Mouse (Mus musculus) hindbrain, embryonic 12.5 days (tissue): ENCODE data around the gene Actn3. TPM values are rescaled to one million over a fixed set of nuclear protein-coding genes. Genes with fewer than 3 reads are reported as not detected.

Experiments used
- ATAC-seq: fragments of 200-750 bp; cut with Nextera tagmentation; 2 replicates; pipeline ENCODE4 v1.8.0; 2017; ENCODE audit warnings: moderate TSS enrichment; ENCODE audit not compliant: low FRiP score
- H3K27ac ChIP-seq: fragments of 300-500 bp; sonication (generic); 2 replicates; pipeline ENCODE4 v1.5.1; 2016; ENCODE audit warnings: mild to moderate bottlenecking
- H3K27me3 ChIP-seq: fragments of 300-500 bp; sonication (generic); 2 replicates; pipeline ENCODE4 v1.6.1; 2016; ENCODE audit warnings: mild to moderate bottlenecking
- H3K36me3 ChIP-seq: fragments of 300-500 bp; sonication (generic); 2 replicates; pipeline ENCODE4 v1.6.1; 2016; ENCODE audit warnings: mild to moderate bottlenecking
- H3K4me1 ChIP-seq: fragments of 300-500 bp; sonication (generic); 2 replicates; pipeline ENCODE4 v1.6.1; 2016
- H3K4me2 ChIP-seq: fragments of 300-500 bp; sonication (generic); replicated peaks from 2 replicates; pipeline ENCODE4 v1.6.1; 2016; ENCODE audit warnings: mild to moderate bottlenecking
- H3K4me3 ChIP-seq: fragments of 300-500 bp; sonication (generic); 2 replicates; pipeline ENCODE4 v1.5.1; 2016; ENCODE audit warnings: mild to moderate bottlenecking
- H3K9ac ChIP-seq: fragments of 300-500 bp; sonication (generic); 2 replicates; pipeline ENCODE4 v1.6.1; 2016; ENCODE audit warnings: mild to moderate bottlenecking, moderate library complexity
- H3K9me3 ChIP-seq: fragments of 300-500 bp; sonication (generic); replicated peaks from 2 replicates; pipeline ENCODE4 v1.6.1; 2016; ENCODE audit warnings: mild to moderate bottlenecking
- WGBS: fragments of 180-500 bp; shearing (Covaris S2); methylation state at CpG from one replicate; pipeline ENCODE4 v1.1.7; 2016; 5-methylcytosine and 5-hydroxymethylcytosine counted together
- polyA plus RNA-seq: library from polyadenylated mRNA; unstranded; fragments of >200 nt; fragmentation: Nextera tagmentation; extraction: Ambion mirVana; gene quantifications from 2 replicates; pipeline ENCODE4 v1.2.1, GENCODE M21; 2016

Actn3 gene
- polyA plus RNA-seq, 1 experiment from 2014 or later: 2.6 TPM

DNA sequence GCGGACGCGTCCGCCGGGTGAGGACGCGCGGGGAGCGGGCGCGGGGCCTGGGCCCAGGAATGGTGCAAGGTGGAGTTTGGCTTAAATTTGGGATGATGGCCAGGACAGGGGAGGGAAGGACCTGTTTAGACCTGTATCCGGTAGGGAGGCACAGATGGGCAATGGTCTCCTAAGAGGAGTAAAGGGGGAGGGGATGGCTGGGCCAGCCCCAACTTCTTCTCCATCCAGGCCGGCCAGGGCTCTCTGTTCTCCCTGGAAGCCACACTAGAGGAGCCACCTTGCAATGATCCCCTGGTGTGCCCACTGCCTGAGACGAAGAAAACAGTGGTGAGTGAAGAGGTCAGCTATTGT is 22.3 kb downstream of the Actn3 start:
- Histone ChIP-seq H3K27ac (peak overlapping the region; percentile 31; the same call in 1 of the 2 replicates), H3K36me3 (peaks cover 9% of the 10 kb centered on the region), H3K4me3 (peak overlapping the region; percentile 57), H3K4me1 (peaks cover 14% of the 10 kb centered on the region), H3K9me3 (no peaks in the 10 kb centered on the region), H3K9ac (peak overlapping the region; percentile 67), H3K4me2 (peak overlapping the region; percentile 91), H3K27me3 (peaks cover 3% of the 10 kb centered on the region; the same call in 1 of the 2 replicates)
- WGBS: 0% methylated on average over 14 of the region's 14 CpGs
- ATAC-seq: no peak; the same call in 1 of the 2 replicates

DNA sequence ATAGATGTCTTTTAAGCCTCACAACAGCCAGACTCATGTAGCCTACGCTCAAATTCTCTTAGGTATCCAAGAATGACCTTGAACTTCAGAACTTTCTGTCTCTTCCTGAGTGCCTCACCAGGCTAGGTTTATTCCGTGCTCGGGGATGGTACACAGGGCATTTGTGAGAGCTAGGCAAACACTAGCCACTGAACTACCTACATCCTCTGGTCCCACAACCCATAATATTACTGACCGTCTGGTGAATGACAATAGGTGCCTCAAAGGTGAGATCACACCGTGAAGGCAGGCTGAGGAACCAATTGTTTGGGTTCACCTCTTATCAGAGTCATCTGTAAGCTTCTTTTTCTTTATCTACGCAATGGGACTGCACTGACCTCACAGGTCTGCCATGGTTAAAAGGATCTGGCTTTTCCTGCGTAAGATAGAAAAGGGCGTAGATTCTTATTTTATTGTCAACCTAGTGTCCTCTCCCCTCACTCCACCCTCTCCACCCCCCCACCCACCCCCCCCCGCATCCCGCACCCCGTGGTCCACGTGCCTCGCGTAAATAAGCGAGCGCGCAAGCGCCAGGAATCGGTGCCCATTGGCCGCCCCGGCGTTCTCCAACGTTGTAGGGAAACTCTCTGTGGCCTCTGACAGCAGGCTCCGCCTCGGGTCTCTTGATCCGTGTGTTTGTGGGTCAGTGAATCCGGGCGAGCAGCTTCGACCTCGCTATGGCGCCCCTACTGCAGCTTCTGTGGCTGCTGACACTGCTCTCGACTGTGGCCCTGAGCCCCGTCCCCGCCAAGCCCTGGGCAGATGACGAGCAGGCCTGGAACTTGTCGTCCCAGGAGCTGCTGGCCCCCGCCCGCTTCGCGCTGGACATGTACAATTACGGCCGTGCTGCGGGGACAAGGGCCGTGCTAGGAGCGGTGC is 22.9 kb downstream of the Actn3 start, which contains the start of gene Ctsf:
Gene Ctsf, plus strand, starts transcription at position 579 of the 918 bp plus-strand sequence.
- peak; percentile 91 for ATAC-seq
- Histone ChIP-seq H3K27ac (peak within 1 kb of the TSS; percentile 31; the same call in 1 of the 2 replicates), H3K27me3 (peaks cover 5% of the 10 kb centered on the region; the same call in 1 of the 2 replicates), H3K4me2 (peak within 1 kb of the TSS; percentile 91), H3K4me1 (peaks cover 14% of the 10 kb centered on the region), H3K36me3 (0 out of 2 replicates have a peak, but pooled peaks cover 4% of the 10 kb centered on the region), H3K4me3 (peak within 1 kb of the TSS; percentile 57), H3K9ac (peak within 1 kb of the TSS; percentile 67), H3K9me3 (no peaks in the 10 kb centered on the region)
- WGBS: 5% methylated on average over 45 of the region's 45 CpGs

DNA sequence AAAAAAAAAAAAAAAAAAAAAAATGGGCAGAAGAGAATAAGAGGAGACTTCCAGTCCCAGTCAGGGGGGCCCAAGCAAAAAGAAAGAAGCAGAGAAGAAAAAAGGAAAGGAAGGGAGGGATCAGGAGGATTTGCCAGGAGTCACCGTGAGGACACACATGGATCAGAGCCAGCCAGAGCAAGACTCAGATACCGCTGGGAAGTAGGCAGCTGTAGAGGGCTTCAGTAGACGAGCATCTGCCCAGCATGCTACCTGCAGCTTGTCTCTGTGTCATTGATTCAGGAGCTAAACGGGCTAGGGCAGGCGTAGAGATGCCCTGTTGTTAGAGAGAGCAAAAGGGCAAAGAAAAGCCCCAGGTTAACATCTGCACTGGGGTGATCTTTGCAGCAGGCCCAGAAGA is 27.4 kb downstream of the Actn3 start:
- H3K4me2 ChIP-seq: no peak overlapping the region
- no peaks in the 10 kb centered on the region for H3K9me3 ChIP-seq
- no peak overlapping the region for H3K9ac ChIP-seq
- WGBS: 41% methylated on average over 5 of the region's 5 CpGs
- H3K27ac ChIP-seq: no peak overlapping the region
- no peak for ATAC-seq
- peaks cover 5% of the 10 kb centered on the region; the same call in 1 of the 2 replicates for H3K27me3 ChIP-seq
- no peaks in the 10 kb centered on the region for H3K36me3 ChIP-seq
- no peak overlapping the region for H3K4me3 ChIP-seq
- peaks cover 4% of the 10 kb centered on the region; the same call in 1 of the 2 replicates for H3K4me1 ChIP-seq

DNA sequence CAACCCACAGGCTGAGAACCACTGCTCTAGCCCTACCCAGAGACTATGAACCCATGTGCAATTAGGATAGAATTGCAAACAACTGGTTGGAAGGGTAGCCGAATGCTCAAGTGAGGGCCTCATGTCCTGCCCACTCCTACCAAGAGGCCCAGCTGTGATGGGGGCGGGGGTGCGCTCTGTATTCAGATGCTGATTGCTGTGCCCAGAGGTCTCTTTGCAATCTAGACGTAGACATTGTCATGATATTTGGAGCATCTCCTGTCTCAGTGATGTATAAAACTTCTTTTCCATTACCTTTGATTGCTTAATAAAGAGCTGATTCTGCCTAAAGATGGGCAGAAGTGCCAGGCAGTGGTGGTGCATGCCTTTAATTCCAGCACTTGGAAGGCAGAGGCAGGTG is 27.9 kb downstream of the Actn3 start:
- no peak overlapping the region for H3K9ac ChIP-seq
- 61% methylated on average over 4 of the region's 4 CpGs for WGBS
- H3K4me3 ChIP-seq: no peak overlapping the region
- no peaks in the 10 kb centered on the region for H3K36me3 ChIP-seq
- no peaks in the 10 kb centered on the region for H3K9me3 ChIP-seq
- peaks cover 4% of the 10 kb centered on the region; the same call in 1 of the 2 replicates for H3K4me1 ChIP-seq
- H3K4me2 ChIP-seq: no peak overlapping the region
- peaks cover 5% of the 10 kb centered on the region; the same call in 1 of the 2 replicates for H3K27me3 ChIP-seq
- ATAC-seq: no peak
- no peak overlapping the region for H3K27ac ChIP-seq

DNA sequence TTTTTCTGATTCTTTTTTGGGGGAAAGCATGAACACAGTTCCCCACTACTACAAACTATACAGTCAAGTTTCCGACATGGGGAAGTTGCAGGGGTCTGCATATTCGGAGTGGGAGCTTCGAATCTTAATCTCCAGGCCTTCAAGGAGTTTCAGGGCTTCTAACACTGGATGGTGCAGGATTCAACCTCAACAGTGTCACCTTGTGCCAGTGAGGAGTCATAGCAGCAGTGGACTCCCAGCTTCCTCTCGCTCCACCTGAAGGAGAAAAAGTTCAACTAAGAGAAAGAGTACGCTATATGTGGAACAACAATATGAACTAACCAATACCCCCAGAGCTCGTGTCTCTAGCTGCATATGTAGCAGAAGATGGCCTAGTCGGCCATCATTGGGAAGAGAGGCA is 30.2 kb downstream of the Actn3 start:
- 42% methylated on average over 7 of the region's 7 CpGs for WGBS
- Histone ChIP-seq H3K4me3 (no peak overlapping the region), H3K36me3 (no peaks in the 10 kb centered on the region), H3K4me1 (no peaks in the 10 kb centered on the region), H3K9ac (no peak overlapping the region), H3K27ac (no peak overlapping the region), H3K9me3 (no peaks in the 10 kb centered on the region), H3K27me3 (peaks cover 5% of the 10 kb centered on the region; the same call in 1 of the 2 replicates), H3K4me2 (no peak overlapping the region)
- no peak for ATAC-seq

DNA sequence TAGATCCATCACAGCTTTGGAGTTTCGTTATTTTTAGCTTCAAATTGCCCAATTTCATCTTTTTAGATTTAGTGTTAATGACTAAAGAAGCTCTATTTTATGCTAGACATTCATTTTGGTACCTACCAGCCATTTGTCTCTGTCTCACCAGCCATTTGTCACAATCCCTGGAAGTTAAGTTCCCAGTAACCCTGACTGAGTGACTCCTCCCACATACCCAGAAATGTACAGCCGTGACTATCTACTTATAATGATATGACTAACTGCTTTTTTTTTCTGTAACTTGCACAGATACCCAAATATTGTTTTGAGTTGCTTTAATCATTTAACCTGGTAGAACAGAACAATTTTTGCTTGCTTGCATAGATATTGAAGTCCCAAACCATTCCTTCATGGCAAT is 31.9 kb downstream of the Actn3 start:
- ATAC-seq: no peak
- H3K9me3 ChIP-seq: no peaks in the 10 kb centered on the region
- H3K9ac ChIP-seq: no peak overlapping the region
- no peak overlapping the region for H3K4me2 ChIP-seq
- H3K27me3 ChIP-seq: peaks cover 19% of the 10 kb centered on the region
- H3K4me3 ChIP-seq: no peak overlapping the region
- H3K36me3 ChIP-seq: no peaks in the 10 kb centered on the region
- no peaks in the 10 kb centered on the region for H3K4me1 ChIP-seq
- no peak overlapping the region for H3K27ac ChIP-seq
- WGBS: 72% methylated on average over 2 of the region's 2 CpGs

DNA sequence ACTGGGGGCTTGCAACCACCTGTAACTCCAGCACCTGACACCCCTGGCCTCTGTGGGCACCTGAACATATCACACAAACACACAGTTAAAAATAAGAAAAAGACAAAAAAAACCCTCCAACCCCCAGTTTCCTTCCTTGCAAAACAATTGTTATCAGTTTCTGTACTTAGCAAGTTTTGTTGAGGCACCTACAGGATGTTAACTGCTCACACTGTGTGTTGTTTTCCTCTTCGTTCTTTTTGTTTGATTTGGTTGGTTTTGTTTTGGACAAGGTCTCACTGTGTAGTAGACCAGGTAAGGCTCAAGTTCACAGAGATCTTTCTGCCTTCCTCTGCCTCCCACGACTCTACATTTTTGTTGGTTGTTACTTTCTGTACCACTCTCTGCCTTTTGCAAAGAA is 35.1 kb downstream of the Actn3 start:
- Histone ChIP-seq H3K4me3 (no peak overlapping the region), H3K9me3 (no peaks in the 10 kb centered on the region), H3K27ac (no peak overlapping the region), H3K9ac (no peak overlapping the region), H3K4me2 (no peak overlapping the region), H3K27me3 (peaks cover 28% of the 10 kb centered on the region), H3K4me1 (peaks cover 17% of the 10 kb centered on the region), H3K36me3 (no peaks in the 10 kb centered on the region)
- ATAC-seq: no peak
- WGBS: 66% methylated on average over 2 of the region's 2 CpGs

DNA sequence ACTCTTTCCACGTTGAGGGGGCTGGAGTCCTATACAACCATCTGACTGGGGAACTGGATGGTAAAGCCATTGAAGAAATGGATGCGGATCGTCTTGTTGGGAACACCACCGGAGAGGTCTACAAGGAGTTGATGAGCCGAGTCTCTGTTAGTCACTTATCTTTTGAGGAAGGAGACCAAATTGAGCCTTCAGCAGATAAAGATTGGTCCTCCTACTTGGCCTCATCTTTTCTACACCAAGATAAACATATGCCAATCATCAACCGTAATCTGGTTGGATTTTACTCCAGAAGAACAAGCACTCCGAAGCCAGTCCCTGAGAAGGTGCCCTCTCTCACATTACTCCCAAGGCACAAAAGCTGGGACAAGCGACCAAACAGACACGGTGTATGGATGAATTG is 36.9 kb downstream of the Actn3 start:
- peaks cover 28% of the 10 kb centered on the region for H3K27me3 ChIP-seq
- H3K9ac ChIP-seq: no peak overlapping the region
- 84% methylated on average over 9 of the region's 9 CpGs for WGBS
- no peak overlapping the region for H3K27ac ChIP-seq
- no peaks in the 10 kb centered on the region for H3K36me3 ChIP-seq
- no peak for ATAC-seq
- no peak overlapping the region for H3K4me3 ChIP-seq
- peaks cover 17% of the 10 kb centered on the region for H3K4me1 ChIP-seq
- H3K9me3 ChIP-seq: no peaks in the 10 kb centered on the region
- H3K4me2 ChIP-seq: no peak overlapping the region

DNA sequence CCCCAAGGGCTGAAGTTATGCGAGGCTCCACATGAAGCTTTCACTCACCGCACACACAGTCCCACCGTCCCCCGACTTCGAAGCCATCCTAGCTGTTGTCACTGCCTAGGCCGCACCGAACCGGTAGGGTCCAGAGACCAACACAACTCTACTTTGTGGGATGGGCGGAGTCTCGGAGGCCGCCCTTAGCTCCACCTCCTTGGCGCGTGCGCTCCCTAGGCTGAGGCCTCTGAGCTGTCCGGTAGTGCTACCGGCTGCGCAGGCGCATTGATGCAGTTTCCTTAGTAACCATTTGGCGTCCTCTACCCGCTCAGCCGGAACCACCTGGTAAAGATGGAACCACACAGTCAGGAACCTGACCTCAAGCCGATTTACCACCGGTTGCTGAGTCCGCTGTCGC is 38.6 kb downstream of the Actn3 start, which contains the start of the genes Ccs and Ccdc87:
Gene Ccs, minus strand, starts transcription at position 184 of the 400 bp plus-strand sequence.
Gene Ccdc87, plus strand, starts transcription at position 218 of the 400 bp plus-strand sequence.
- Histone ChIP-seq H3K36me3 (peaks cover under 1% of the 10 kb centered on the region; the same call in 1 of the 2 replicates), H3K27me3 (peaks cover 28% of the 10 kb centered on the region), H3K4me3 (peak within 1 kb of the TSS; percentile 59), H3K27ac (no peak within 1 kb of the TSS), H3K4me1 (peaks cover 17% of the 10 kb centered on the region), H3K9me3 (no peaks in the 10 kb centered on the region), H3K4me2 (peak within 1 kb of the TSS; percentile 95), H3K9ac (peak within 1 kb of the TSS; percentile 72)
- under 1% methylated on average over 25 of the region's 25 CpGs for WGBS
- ATAC-seq: peak; percentile 96

DNA sequence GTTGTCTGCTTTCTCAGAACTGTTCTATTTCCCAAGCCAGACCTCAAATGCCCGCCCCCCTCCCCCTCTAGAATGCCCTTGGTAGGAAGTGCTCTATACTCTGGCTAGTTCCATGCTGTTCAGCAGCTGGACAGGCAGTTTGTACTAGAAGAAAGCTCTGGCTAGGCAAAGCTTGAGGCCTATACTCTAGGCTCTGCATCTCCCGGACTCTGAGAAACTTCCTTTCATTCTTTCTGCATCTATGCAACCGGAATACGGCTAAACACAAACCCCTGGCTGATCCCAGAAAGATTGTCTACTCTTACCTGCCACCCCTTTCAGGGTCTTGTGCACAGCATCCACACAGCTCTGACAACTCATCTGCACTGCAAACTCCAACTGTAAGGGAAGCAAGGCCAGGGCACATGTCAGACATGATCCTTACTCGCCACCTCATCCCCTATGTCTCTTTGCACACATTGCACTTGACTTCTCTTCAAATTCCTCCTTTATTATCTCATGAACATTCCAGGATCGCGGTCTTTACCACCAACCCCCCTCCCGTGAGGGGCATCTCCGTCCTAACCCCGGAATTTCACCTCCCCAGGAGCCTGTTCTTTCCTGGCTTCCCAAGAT is 39.1 kb downstream of the Actn3 start:
- H3K36me3 ChIP-seq: peaks cover 4% of the 10 kb centered on the region; the same call in 1 of the 2 replicates
- H3K4me2 ChIP-seq: peak overlapping the region; percentile 95
- H3K27me3 ChIP-seq: peaks cover 28% of the 10 kb centered on the region
- H3K4me3 ChIP-seq: peak overlapping the region; percentile 59
- peak; percentile 47 for ATAC-seq
- 34% methylated on average over 10 of the region's 10 CpGs for WGBS
- H3K4me1 ChIP-seq: peaks cover 17% of the 10 kb centered on the region
- no peaks in the 10 kb centered on the region for H3K9me3 ChIP-seq
- peak overlapping the region; percentile 72 for H3K9ac ChIP-seq
- no peak overlapping the region for H3K27ac ChIP-seq

DNA sequence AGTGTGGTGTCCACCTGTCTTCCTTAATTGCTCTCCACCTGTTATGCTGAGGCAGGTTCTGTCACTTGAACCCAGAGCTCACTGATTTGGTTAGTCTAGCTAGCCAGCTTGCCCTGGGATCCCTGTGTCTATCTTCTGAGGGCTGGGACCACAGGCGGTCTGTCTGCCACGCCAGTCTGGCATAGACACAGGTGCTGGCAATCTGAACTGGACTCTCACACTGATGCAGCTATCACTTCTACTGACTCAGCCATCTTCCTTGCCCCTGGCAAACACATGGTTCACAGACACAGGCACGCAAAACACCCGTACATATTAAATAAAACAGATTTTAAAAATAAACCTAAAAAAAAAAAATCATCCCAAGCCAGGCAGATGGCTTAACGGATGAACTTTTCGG is 40.7 kb downstream of the Actn3 start:
- H3K9ac ChIP-seq: no peak overlapping the region
- WGBS: 95% methylated on average over 6 of the region's 6 CpGs

DNA sequence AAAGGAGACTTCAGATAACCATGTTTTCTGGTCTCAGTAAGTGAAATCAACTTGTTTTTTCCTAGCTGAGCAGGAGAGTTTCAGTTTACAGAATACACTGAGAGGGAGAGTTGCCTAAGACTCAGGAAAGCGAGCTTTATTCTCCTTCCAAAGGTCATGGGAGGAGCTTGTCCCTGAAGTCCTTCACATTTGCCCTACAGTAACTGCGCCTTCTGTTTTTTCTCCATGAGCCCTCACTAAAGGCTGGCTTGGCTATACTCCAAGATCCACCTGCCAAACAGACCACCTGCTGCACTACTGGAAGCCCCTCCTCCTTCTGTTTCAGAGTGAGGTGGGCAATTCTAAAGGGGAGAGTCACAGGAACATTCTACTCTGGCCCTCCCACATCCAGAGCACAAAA is 41.6 kb downstream of the Actn3 start:
- H3K27ac ChIP-seq: no peak overlapping the region
- WGBS: 81% methylated on average over 2 of the region's 2 CpGs
- H3K4me1 ChIP-seq: peaks cover 21% of the 10 kb centered on the region
- H3K27me3 ChIP-seq: peaks cover 17% of the 10 kb centered on the region
- no peak for ATAC-seq
- no peak overlapping the region for H3K9ac ChIP-seq
- H3K4me2 ChIP-seq: no peak overlapping the region
- H3K36me3 ChIP-seq: peaks cover 12% of the 10 kb centered on the region
- H3K9me3 ChIP-seq: no peaks in the 10 kb centered on the region
- H3K4me3 ChIP-seq: no peak overlapping the region

More for the DNA sequence above, 40.7 kb downstream of the Actn3 start:
- Histone ChIP-seq H3K36me3 (peaks cover 12% of the 10 kb centered on the region), H3K4me3 (no peak overlapping the region), H3K4me2 (no peak overlapping the region), H3K4me1 (peaks cover 21% of the 10 kb centered on the region), H3K9me3 (no peaks in the 10 kb centered on the region), H3K27ac (no peak overlapping the region), H3K27me3 (peaks cover 26% of the 10 kb centered on the region)
- ATAC-seq: no peak
